Mouse (Mus musculus) small intestine, adult 2 months (tissue): Measurements from ENCODE around the gene Gon4l. TPM values are rescaled to one million over a fixed set of nuclear protein-coding genes. Genes with fewer than 3 reads are reported as not detected.
A peak's percentile ranks its signal among the peaks of the same experiment; 100 is the strongest.

Experiments
- H3K27ac ChIP-seq: fragments of 200-500 bp; 2 replicates; pipeline ENCODE4 v1.5.1; 2012; ENCODE audit warnings: low read depth, low read length, control low read depth, inconsistent platforms; ENCODE audit not compliant: insufficient read depth
- H3K27me3 ChIP-seq: fragments of 200-500 bp; 2 replicates; pipeline ENCODE4 v1.6.1; 2012; ENCODE audit warnings: mild to moderate bottlenecking, moderate library complexity, low read length, inconsistent platforms; ENCODE audit not compliant: control insufficient read depth, insufficient read depth
- H3K36me3 ChIP-seq: fragments of 200-500 bp; 2 replicates; pipeline ENCODE4 v1.6.1; 2012; ENCODE audit warnings: mild to moderate bottlenecking, low read length, control low read depth, inconsistent platforms; ENCODE audit not compliant: control insufficient read depth, insufficient read depth
- H3K4me1 ChIP-seq: fragments of 200-500 bp; 2 replicates; pipeline ENCODE4 v1.6.1; 2012; ENCODE audit warnings: low read length, inconsistent platforms, mixed read lengths; ENCODE audit not compliant: control insufficient read depth, insufficient read depth, insufficient read length
- H3K4me3 ChIP-seq: fragments of 200-500 bp; 2 replicates; pipeline ENCODE4 v1.5.1; 2012; ENCODE audit warnings: low read depth, mild to moderate bottlenecking, control low read depth, inconsistent platforms, low read length, moderate library complexity
- CTCF ChIP-seq: fragments of 200-500 bp; IDR thresholded peaks from 2 replicates; pipeline ENCODE4 v1.5.1; 2012; ENCODE audit warnings: low read depth, mild to moderate bottlenecking, control low read depth, inconsistent platforms, low read length, moderate library complexity, mixed read lengths; ENCODE audit not compliant: insufficient replicate concordance, insufficient read length; ENCODE audit errors: extremely low read depth
- POLR2A ChIP-seq: fragments of 200-500 bp; IDR thresholded peaks from 2 replicates; pipeline ENCODE4 v1.6.1; 2012; ENCODE audit warnings: low read depth, mild to moderate bottlenecking, control low read depth, inconsistent platforms, low read length, moderate library complexity
- WGBS: fragments of 180-500 bp; shearing (Covaris S2); methylation state at CpG from one replicate; pipeline ENCODE4 v1.1.7; 2018; 5-methylcytosine and 5-hydroxymethylcytosine counted together
- polyA plus RNA-seq: library from polyadenylated mRNA; depleted of rRNA; stranded (reverse); fragments of >200 nt; gene quantifications from 2 replicates; pipeline ENCODE4 v1.2.3, GENCODE M21; 2012

Gene Gon4l
- polyA plus RNA-seq, 1 experiment = 8.7 TPM

GRCm38 (mm10) chr3:88904803-88905202 is 69.8 kb downstream of the Gon4l start:
- H3K36me3 ChIP-seq = peaks cover 68% of the 10 kb centered on the region

GRCm38 (mm10) chr3:88905209-88905608 is 70.2 kb downstream of the Gon4l start:
- no peaks in the 10 kb centered on the region for H3K4me1 ChIP-seq
- no peaks in the 10 kb centered on the region for H3K27me3 ChIP-seq
- H3K4me3 ChIP-seq = no peak overlapping the region
- 82% methylated on average over 6 of the region's 6 CpGs for WGBS
- TF ChIP-seq CTCF = no peak
- TF ChIP-seq POLR2A = no peak
- H3K27ac ChIP-seq = no peak overlapping the region
- H3K36me3 ChIP-seq = peaks cover 71% of the 10 kb centered on the region

More at GRCm38 (mm10) chr3:88904803-88905202, 69.8 kb downstream of the Gon4l start:
- no peaks in the 10 kb centered on the region for H3K27me3 ChIP-seq
- H3K4me1 ChIP-seq = no peaks in the 10 kb centered on the region
- no peak overlapping the region for H3K27ac ChIP-seq
- 87% methylated on average over 3 of the region's 3 CpGs for WGBS
- no peak overlapping the region for H3K4me3 ChIP-seq
- TF ChIP-seq CTCF = no peak

GRCm38 (mm10) chr3:88905741-88906140 is 70.7 kb downstream of the Gon4l start:
- Histone ChIP-seq H3K4me1 (no peaks in the 10 kb centered on the region), H3K36me3 (peaks cover 73% of the 10 kb centered on the region), H3K27me3 (no peaks in the 10 kb centered on the region), H3K27ac (no peak overlapping the region), H3K4me3 (no peak overlapping the region)
- WGBS = 96% methylated on average over 2 of the region's 2 CpGs
- no peak for TF ChIP-seq POLR2A

- no peaks in the 10 kb centered on the region for H3K4me1 ChIP-seq
- 85% methylated on average over 6 of the region's 6 CpGs for WGBS
- no peak overlapping the region for H3K4me3 ChIP-seq
- peaks cover 70% of the 10 kb centered on the region for H3K36me3 ChIP-seq
- TF ChIP-seq CTCF = no peak
- TF ChIP-seq POLR2A = no peak
- no peaks in the 10 kb centered on the region for H3K27me3 ChIP-seq
- no peak overlapping the region for H3K27ac ChIP-seq
Observed at GRCm38 (mm10) chr3:88906393-88907159, 71.5 kb downstream of the Gon4l start.

- WGBS = 98% methylated on average over 7 of the region's 7 CpGs
- H3K36me3 ChIP-seq = peaks cover 28% of the 10 kb centered on the region
- no peaks in the 10 kb centered on the region for H3K27me3 ChIP-seq
- TF ChIP-seq POLR2A = no peak
- TF ChIP-seq CTCF = no peak
- no peak overlapping the region for H3K4me3 ChIP-seq
- no peak overlapping the region for H3K27ac ChIP-seq
- H3K4me1 ChIP-seq = no peaks in the 10 kb centered on the region; the same call in 1 of the 2 replicates
Observed at GRCm38 (mm10) chr3:88912585-88912984, 77.6 kb downstream of the Gon4l start.

- Histone ChIP-seq H3K27me3 (no peaks in the 10 kb centered on the region), H3K27ac (peak within 1 kb of the TSS; percentile 90), H3K4me3 (peak within 1 kb of the TSS; percentile 72), H3K36me3 (peaks cover 17% of the 10 kb centered on the region), H3K4me1 (no peaks in the 10 kb centered on the region; the same call in 1 of the 2 replicates)
- WGBS = under 1% methylated on average over 62 of the region's 62 CpGs
- TF ChIP-seq POLR2A (peak; percentile 96), CTCF (no peak)
Observed at GRCm38 (mm10) chr3:88913511-88914383, 78.7 kb downstream of the Gon4l start, which contains the start of gene Msto1. Gene Msto1 (minus strand): TSS chr3:88913999.

GRCm38 (mm10) chr3:88914384-88914810 is 79.4 kb downstream of the Gon4l start:
- WGBS = 17% methylated on average over 8 of the region's 8 CpGs
- H3K27ac ChIP-seq = peak overlapping the region; percentile 90
- H3K27me3 ChIP-seq = no peaks in the 10 kb centered on the region
- peak overlapping the region; percentile 72 for H3K4me3 ChIP-seq
- TF ChIP-seq POLR2A = no peak
- TF ChIP-seq CTCF = no peak
- no peaks in the 10 kb centered on the region; the same call in 1 of the 2 replicates for H3K4me1 ChIP-seq
- H3K36me3 ChIP-seq = peaks cover 13% of the 10 kb centered on the region
